Mouse (Mus musculus) kidney, postnatal 14 days (tissue): Measurements from ENCODE around the gene Lhx9.

Experiments
- DNase-seq: peaks from one replicate; pipeline ENCODE4 v3.0.0; 2022; ENCODE audit warnings: mixed read lengths

The Lhx9 gene

GRCm38 (mm10) chr1:138848511-138849109 lies at the start of gene Lhx9:
Lhx9 (minus strand) TSS chr1:138848577.
- no peak for DNase-seq

GRCm38 (mm10) chr1:138896088-138896487 lies 47.7 kb upstream of the Lhx9 start:
- no peak for DNase-seq

- DNase-seq = peak; percentile 3
These were observed 29.3 kb upstream of the Lhx9 start for GRCm38 (mm10) chr1:138877470-138878254.

GRCm38 (mm10) chr1:138876371-138877045 lies 28.1 kb upstream of the Lhx9 start:
- peak; percentile 7 for DNase-seq

- peak; percentile 91 for DNase-seq
These were observed 7.9 kb upstream of the Lhx9 start, which contains the start of gene 2310009B15Rik for GRCm38 (mm10) chr1:138856101-138856950. 2310009B15Rik (minus strand) TSS chr1:138856852.

- DNase-seq = no peak
These were observed 2.4 kb upstream of the Lhx9 start for GRCm38 (mm10) chr1:138850823-138851222.

GRCm38 (mm10) chr1:138850161-138850539 lies 1.8 kb upstream of the Lhx9 start:
- DNase-seq = no peak

GRCm38 (mm10) chr1:138849531-138850160 lies 1.3 kb upstream of the Lhx9 start:
- no peak for DNase-seq

GRCm38 (mm10) chr1:138848026-138848425 lies 351 bp downstream of the Lhx9 start:
- DNase-seq = no peak

- no peak for DNase-seq
These were observed 1.2 kb downstream of the Lhx9 start for GRCm38 (mm10) chr1:138847146-138847545.

- no peak for DNase-seq
These were observed 1.8 kb downstream of the Lhx9 start for GRCm38 (mm10) chr1:138846581-138846980.

GRCm38 (mm10) chr1:138846131-138846530 lies 2.2 kb downstream of the Lhx9 start:
- DNase-seq = no peak

GRCm38 (mm10) chr1:138845481-138845880 lies 2.9 kb downstream of the Lhx9 start:
- DNase-seq = no peak

GRCm38 (mm10) chr1:138844166-138844565 lies 4.2 kb downstream of the Lhx9 start:
- DNase-seq = no peak

- DNase-seq = no peak
These were observed 4.9 kb downstream of the Lhx9 start for GRCm38 (mm10) chr1:138843361-138844091.

- no peak for DNase-seq
These were observed 5.6 kb downstream of the Lhx9 start for GRCm38 (mm10) chr1:138842756-138843155.

GRCm38 (mm10) chr1:138842315-138842714 lies 6.1 kb downstream of the Lhx9 start:
- no peak for DNase-seq

GRCm38 (mm10) chr1:138841306-138842095 lies 6.9 kb downstream of the Lhx9 start:
- no peak for DNase-seq

- DNase-seq = no peak
These were observed 7.7 kb downstream of the Lhx9 start for GRCm38 (mm10) chr1:138840440-138841305.
